Mouse (Mus musculus) myocyte (in vitro differentiated cells): ENCODE results near the gene Prkcz.

Experiments
- E2F4 ChIP-seq: IDR thresholded peaks from one replicate; pipeline ENCODE4 v1.6.1; 2011; ENCODE audit warnings: mild to moderate bottlenecking, control low read depth, moderate library complexity; ENCODE audit not compliant: insufficient read depth
- MAX ChIP-seq: IDR thresholded peaks from one replicate; pipeline ENCODE4 v1.6.1; 2011; ENCODE audit warnings: low read depth, mild to moderate bottlenecking, control low read depth
- POLR2A ChIP-seq: IDR thresholded peaks from one replicate; pipeline ENCODE4 v1.6.1; 2011; ENCODE audit warnings: low read depth, mild to moderate bottlenecking, control low read depth, moderate library complexity; ENCODE audit not compliant: insufficient read length
- REST ChIP-seq: IDR thresholded peaks from one replicate; pipeline ENCODE4 v1.6.1; 2011; ENCODE audit warnings: mild to moderate bottlenecking, control low read depth, moderate library complexity; ENCODE audit not compliant: insufficient read depth, insufficient read length
- TCF12 ChIP-seq: IDR thresholded peaks from one replicate; pipeline ENCODE4 v1.6.1; 2011; ENCODE audit warnings: mild to moderate bottlenecking, control low read depth; ENCODE audit not compliant: poor library complexity, insufficient read depth, severe bottlenecking
- USF1 ChIP-seq: IDR thresholded peaks from one replicate; pipeline ENCODE4 v1.6.1; 2011; ENCODE audit warnings: low read depth, mild to moderate bottlenecking, control low read depth, moderate library complexity

- TF ChIP-seq POLR2A = no peak
- TF ChIP-seq USF1 = no peak
- no peak for TF ChIP-seq MAX
- TF ChIP-seq REST = no peak
- no peak for TF ChIP-seq TCF12
- no peak for TF ChIP-seq E2F4
These were observed 65.2 kb downstream of the Prkcz start for GRCm38 (mm10) chr4:155295996-155296395.
